Mouse (Mus musculus) testis, postnatal 10 days (tissue): ENCODE results near the gene Utp11.

Experiments used
- DNase-seq: peaks from one replicate; pipeline ENCODE4 v3.0.0; 2021; ENCODE audit warnings: low spot score

Utp11 gene

GRCm38 (mm10) chr4:124631456-124631855, 61.9 kb downstream of the Utp11 start:
- DNase-seq = no peak
